Mouse (Mus musculus): ENCODE measurements around the gene Hmx3.

The Hmx3 gene

DNA sequence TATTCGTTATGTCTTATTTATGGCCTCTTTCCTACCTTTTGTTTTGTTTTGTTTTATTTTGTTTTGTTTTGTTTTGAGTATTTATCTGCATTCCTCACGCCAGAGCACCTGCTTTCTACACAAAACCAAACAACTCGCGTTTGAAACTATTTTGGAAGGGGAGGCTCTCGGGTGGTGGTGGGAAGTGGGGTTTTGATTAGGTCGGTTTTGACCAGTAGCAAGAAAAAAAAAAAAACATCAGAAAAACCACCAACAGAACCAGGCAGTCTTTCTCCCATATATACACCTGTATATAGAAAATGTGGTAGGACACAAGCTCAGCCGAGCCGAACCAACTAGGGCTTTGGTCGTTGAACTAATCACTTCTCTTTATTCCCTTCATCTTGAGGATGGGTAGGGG is 13.4 kb downstream of the Hmx3 start:
- in situ Hi-C loops (cut with MboI; ENCODE audit: low sequenced_read_pairs), result no loop called here

DNA sequence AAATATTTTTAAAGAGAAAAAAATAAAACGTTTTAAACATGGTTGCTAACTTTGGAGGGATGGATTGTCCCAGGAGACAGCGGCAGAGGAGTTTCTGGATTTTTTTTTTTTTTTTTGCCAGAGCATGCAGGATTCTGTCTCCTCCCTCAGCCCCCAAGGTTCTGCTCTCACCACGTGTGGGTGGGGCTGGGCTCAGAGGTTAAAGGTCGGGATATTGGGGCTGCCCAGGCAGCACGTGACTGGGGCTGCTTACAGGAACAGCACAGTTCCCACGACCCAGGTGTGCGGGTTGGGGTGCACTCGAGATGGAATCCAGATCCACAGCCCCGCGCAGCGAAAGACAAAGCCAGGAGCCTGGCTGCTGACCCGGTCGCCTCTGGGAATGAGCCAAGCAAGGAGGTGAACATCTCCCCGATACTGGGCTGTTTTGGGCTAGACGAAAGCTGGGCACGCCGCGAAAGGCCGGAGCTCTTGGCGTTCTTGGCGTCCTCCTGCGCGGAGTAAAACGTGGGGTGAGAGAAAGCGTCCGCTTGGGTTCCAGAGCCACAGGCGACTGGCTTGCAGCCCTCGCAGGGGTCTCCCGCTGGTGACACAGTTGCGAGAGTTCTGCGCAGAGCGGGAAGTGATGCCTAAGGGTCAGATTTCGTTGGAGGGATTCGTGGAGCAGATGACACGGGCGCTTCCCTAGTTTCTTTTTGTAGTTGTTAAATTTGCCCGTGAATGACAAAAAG is 14.0 kb downstream of the Hmx3 start:
- in situ Hi-C loops (cut with MboI; ENCODE audit: low sequenced_read_pairs), result no loop called here

DNA sequence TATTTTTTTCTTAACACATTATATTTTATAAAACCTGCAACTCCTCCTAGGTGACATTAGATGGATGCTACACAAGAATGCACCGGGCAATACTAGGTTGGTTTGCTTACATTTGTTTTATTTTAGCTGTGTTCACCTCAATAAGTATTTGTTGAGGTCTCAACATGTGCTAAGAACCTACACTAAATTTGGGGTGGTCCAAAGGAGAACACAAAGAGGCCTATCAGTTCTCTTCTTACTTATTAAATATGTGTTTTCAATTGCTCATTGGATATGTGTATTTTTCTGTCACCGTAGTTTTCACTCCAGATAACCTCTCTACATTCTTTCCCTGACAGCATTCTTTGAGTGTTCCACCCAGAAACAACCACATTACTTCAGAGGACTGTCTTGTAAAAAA is 15.1 kb downstream of the Hmx3 start:
- in situ Hi-C loops (cut with MboI; ENCODE audit: low sequenced_read_pairs), result no loop called here

DNA sequence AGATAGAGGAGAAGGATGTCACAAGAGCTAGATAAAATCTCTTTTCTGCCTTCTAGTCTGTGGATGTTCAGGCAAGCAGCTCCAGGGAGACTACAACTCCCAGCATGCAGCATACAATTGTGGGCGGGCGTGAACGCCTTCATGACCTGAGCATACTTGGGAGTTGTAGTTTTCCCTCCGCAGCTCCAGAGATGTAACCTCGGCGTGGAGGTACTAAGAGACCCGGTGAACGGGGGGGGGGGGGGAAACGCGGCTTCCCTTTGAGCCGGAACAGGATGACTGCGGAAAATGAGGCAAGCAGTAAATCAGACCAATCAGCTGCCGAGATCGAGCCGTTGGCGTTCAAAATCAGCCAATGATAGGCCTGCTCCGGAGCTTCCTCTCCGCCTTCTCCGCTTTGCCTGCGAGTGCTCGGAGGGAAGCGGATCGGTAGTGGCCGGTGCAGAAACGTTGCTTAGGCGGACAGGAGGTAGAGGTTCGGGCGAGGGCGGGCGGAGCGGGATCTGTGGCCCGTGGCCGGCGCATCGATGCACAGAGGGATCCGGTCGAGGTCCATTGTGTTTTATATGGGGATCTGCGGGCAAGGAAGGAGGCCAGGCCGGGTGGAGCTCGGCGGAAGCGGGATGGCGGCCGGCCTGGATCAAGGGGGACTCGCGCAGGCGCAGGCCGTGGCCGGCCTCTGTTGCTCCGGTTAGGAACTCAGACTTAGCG is 17.5 kb downstream of the Hmx3 start, which contains the start of gene Bub3:
Gene Bub3, plus strand, starts transcription at position 237 of the 711 bp plus-strand sequence.
- in situ Hi-C loops (cut with MboI; ENCODE audit: low sequenced_read_pairs), result no loop called here

DNA sequence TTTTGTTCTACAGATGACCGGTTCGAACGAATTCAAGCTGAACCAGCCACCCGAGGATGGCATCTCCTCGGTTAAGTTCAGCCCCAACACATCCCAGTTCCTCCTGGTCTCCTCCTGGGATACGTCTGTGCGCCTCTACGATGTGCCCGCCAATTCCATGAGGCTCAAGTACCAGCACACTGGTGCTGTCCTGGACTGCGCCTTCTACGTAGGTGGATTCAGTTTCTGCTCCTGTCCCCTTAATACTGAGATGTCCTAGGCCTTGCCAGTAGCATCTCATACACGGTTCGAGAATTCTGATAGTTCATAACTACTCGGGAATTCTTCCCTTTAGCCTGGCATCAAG is 18.0 kb downstream of the Hmx3 start:
- in situ Hi-C loops (cut with MboI; ENCODE audit: low sequenced_read_pairs), result no loop called here

DNA sequence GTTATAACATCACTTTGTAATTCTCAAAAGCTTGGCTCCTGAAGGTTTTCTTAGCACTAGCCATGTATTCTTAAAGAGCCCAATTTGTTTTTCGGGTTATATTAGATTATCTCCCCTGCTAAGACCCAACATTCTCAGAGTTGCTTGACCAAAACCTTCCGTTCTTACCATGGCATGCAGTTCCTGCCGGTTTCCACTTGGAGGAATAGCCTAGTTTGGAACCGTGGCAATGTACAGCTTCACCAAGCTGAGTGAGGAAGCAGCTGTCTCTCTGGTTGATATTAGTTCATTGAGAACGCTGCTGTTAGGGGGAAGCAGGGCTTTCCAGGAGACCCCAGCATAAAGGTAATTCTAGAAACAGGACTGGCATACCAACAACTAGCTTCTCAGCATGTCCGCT is 32.6 kb downstream of the Hmx3 start:
- in situ Hi-C loops (cut with MboI; ENCODE audit: low sequenced_read_pairs), result no loop called here

DNA sequence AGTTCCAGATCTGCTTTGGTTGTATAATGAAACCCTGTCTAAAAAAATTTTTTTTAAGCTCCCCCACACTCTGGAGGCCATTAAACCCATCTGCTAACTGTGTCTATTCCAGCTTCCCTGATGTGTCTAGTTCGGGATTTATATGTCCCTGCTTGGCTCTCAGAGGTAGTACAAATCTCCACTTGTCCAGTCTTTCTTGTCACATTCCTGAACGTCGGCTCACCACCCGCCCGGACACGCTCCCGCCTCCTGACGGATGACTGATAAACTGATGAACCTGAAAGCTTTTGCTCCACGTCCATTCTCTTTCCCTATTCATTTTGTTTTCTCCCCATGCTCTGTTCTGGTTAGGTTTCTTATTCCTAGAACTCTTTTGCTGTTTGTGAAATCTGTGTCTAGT is 39.5 kb downstream of the Hmx3 start:
- in situ Hi-C loops (cut with MboI; ENCODE audit: low sequenced_read_pairs), result no loop called here

DNA sequence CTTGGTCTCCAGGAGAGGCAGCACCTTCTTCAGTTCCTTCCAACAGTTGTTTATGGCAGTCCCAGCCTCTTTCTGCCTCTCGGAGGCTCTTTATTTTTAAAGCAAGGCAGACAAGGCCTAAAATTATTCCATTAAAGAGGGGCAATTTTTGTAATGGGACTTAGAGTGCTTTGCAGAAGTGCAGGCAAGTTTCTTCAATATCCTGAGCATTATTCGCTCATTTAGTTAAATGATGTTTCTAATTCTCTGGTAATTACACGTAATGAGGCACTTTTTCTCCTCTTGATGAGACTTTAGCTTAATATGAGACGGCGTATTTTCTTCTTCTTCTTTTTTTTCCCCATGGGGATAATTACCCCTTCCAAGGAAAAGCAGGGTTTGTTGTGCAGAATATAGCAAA is 42.9 kb downstream of the Hmx3 start:
- in situ Hi-C loops (cut with MboI; ENCODE audit: low sequenced_read_pairs), result no loop called here

Measured in CH12F3 (cell line).